Mouse (Mus musculus): Measurements from ENCODE around the gene Ddx11. TPM values are rescaled to one million over a fixed set of nuclear protein-coding genes. Genes with fewer than 3 reads are reported as not detected.

Gene Ddx11
- total RNA-seq (2021) = 1 to 10 TPM; 1.2 to 1.5 TPM
- long read RNA-seq, experiment 1 = 0 reads
- long read RNA-seq, experiment 2 = 0 reads

GRCm38 (mm10) chr17:66123066-66123815 is at the start of gene Ddx11:
TSS of gene Ddx11 (plus strand) at chr17:66123520.
- peak; percentile 93 to 98 for DNase-seq

DNA sequence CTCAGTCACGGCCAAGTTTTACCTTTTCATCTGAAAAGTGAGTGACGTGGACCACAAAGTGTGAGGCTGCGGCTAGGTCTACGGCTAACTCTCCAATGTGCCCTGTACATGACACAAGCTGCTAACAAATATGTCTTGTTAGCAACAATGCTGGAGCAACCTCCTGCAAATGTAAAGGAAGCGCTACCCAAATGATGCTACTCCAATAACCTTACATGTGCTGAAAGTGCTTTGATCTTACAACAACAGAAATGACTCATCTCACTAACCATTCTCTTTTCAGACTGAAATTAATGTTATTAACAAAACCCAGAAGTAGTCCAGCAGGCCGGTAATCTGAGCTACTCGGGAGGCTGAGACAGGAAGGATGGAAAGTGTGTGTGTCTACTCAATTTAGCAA is 49.3 kb upstream of the Ddx11 start:
- no peak for DNase-seq

GRCm38 (mm10) chr17:66075827-66076173 is 47.5 kb upstream of the Ddx11 start:
- peak in 1 of 2 experiments; percentile 23 for DNase-seq

GRCm38 (mm10) chr17:66076174-66076927 is 47.0 kb upstream of the Ddx11 start:
- peak; percentile 45 to 57 for DNase-seq

DNA sequence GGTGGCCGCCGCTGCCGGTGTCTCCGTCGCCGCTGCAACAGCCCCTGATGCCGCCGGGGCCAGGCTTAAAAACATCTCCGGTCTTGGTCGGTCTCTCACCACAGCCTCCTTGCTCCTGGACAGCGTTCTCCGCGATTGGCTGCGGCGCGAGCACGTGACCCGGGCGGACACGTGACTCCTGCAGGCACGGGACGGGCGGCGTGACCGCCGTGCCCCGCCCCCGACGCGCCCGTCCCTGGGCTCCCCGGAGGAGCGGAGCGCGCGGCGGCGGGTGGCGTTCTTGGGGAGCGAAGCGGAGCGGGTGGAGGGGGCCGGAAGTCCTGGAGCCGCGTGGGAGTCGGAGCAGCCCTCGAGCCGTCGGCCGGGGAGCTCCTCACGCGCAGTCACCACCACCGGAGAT is 46.4 kb upstream of the Ddx11 start, which contains the start of gene Ankrd12:
Gene Ankrd12 (minus strand): TSS at position 156 of the 400 bp plus-strand sequence.
- peak; percentile 97 to 98 for DNase-seq

GRCm38 (mm10) chr17:66077437-66077850 is 45.9 kb upstream of the Ddx11 start:
- no peak for DNase-seq

GRCm38 (mm10) chr17:66084486-66084885 is 38.8 kb upstream of the Ddx11 start:
- DNase-seq = no peak

DNA sequence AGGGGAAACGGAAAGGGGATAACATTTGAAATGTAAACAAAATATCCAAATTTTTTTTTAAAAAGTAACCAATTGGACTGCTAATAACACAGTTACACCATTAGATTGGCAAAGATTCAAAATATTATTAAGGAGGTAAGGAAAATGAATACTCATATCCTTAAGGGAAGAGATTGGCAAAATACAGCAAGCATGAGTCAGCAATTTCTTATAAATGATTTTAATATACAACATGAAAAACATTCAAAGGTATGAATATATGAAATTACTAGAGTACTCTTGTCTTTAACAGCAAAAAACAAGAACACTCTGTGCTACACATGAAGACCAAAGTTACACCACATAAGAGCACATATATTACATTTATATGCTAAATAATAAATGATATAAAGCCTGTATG is 38.3 kb upstream of the Ddx11 start:
- no peak for DNase-seq

DNA sequence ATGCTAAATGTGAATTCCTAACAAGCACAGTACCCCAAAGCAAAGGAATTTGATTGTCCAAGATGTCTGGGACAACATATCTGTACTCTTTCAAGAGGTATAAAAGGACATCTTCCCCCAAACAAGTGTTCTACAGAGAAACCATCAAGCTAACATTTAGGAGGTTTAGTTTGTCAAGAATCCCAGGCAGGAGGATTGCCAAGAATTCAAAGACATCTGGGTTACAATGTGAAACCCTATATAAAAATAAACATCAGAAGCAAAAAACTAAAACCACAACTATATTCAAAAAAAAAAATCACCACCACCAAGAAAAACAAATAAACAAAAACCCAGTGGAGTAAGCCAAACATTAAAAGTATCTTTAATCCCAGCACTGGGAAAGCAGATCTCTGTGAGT is 33.1 kb upstream of the Ddx11 start:
- DNase-seq = no peak

DNA sequence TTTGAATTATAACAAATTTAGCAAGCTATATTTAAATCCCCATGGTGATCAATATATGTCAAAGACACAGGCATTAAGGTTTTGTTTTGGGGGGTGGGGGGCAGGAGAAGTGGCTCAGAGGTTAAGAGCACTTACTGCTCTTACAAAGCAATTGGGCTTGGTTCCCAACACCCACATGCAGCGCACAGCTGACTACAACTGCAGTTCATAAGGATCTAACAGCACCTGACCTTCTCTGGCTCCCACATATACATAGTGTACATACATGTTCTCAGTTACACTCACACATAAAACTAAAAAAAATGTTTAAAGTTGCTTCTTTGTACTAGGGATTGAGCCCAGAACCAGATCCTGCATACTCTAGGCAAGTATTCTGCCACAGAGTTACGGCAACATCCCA is 31.9 kb upstream of the Ddx11 start:
- DNase-seq = no peak

- DNase-seq = no peak
These were observed 31.3 kb upstream of the Ddx11 start for GRCm38 (mm10) chr17:66092065-66092464.

GRCm38 (mm10) chr17:66092664-66093063 is 30.7 kb upstream of the Ddx11 start:
- no peak for DNase-seq

DNA sequence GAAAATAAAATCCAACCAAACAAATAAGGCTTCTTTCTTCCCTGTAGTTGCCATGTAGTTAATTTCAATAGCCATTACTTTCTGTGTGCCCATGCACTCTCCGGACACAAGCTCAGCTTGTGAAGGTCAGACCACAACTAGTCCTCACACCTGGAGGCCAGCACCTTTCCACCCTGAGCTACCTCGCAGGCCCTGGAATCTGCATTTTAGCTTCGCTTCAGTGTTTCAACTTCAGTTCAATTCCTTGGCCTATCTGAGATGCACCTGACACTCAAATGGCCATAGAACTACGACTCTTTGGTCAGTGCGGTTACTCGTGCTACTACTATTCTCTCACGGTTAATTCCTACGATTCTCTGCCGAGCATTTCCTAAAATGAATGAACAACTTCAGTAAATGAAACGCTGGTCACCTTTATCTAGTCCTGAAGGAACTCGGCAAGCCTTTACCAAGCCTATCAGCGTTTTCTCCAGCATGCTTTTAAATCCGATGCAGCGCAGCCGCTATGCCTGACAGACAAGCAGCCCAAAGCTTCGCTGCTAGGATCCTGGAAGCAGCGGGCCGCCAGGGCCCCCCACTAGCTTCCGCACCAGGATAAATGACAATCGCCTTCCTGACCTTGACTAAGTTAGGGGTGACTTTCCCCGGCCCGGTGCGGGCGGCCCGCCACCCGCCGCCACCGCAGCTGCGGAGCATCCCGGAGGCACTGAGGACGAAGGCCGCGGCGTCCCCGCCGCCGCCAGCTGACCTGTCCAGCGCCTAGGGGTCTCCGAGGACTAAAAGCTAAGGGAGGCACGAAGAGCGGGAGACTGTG is 22.5 kb upstream of the Ddx11 start:
- DNase-seq = peak in 1 of 2 experiments; percentile 34

DNA sequence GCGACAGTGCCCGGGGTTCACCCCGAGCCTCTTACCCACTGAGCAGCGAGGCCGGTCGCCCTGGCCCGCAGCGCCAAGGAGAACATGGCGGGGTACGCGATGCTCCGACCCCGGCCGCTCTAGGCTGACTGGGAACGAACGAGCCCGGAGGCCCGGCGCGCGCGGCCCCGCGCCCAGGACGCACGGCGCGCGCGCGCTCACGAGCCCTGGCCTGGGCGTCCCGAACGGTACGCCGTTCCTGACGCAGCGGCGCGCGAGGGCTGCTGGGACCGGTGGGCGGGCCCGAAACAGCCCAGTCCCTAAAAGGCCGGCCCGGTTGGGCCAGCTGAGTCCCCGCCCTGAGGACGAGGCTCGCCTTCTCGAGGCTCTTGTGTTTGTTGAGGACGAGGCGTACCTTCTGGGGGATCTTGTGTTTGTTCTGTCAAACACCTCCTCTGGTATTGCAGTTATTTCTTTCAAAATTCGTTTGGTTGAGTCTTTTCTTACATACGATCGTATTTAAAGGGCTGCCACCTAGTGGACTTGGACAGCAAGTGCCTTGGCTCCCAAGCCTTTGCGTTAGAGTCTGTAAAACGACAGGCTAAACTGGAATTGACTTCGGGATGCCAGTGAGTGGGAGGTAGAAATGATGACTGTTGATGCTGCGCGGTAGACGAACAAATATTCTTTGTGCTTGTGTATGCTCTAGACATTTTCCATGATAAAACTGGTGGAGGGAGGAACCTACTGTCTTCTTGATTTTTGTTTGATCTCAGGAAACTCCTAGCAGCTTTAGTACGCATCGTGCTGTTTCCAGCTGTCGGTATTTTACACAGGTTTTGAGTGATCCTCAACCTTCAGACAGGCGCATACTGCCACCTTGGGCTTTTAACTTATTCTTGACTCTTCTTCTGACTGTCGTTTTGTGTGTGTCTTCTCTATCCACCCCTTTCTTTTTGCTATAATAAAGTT is 21.7 kb upstream of the Ddx11 start, which contains the start of gene Ndufv2:
Gene Ndufv2 (minus strand): TSS at position 180 of the 951 bp plus-strand sequence.
- peak; percentile 93 to 95 for DNase-seq

DNA sequence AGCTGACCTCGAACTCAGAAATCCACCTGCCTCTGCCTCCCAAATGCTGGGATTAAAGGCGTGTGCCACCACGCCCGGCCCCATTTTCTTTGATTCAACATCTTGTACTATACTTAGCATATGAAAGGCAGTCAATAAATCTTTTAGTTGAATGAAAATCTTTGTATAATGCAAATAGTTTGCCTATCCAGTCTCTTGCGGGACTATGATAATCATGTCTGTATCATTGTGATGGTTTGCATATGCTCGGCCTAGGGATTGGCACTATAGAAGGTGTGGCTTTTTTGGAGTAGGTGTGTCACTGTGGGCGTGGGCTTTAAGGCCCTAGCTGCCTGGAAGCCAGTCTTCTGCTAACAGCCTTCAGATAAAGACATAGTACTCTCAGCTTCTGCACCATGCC is 19.2 kb upstream of the Ddx11 start:
- DNase-seq = no peak

- DNase-seq = peak; percentile 64 to 83
These were observed 16.6 kb upstream of the Ddx11 start for GRCm38 (mm10) chr17:66106601-66107267.

DNA sequence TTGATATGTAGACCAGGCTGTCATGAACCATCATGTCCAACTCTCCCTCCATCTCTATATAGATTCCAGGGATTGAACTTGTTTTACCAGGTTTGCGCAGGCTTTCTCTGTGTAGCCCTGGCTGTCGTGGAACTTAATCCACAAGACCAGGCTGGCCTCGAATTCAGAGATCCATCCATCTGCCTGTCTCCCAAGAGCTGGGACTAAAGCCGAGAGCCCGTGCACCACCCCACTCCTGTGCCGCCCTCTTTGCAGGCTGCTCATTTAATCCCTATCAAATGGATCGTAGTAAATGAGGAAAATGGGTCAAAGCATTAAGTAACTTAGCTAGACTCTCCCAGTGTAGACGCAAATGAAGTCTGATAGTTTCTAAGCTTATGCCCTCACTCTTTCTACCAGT is 15.9 kb upstream of the Ddx11 start:
- DNase-seq = no peak

- no peak for DNase-seq
These were observed 15.1 kb upstream of the Ddx11 start for GRCm38 (mm10) chr17:66108198-66108597.

DNA sequence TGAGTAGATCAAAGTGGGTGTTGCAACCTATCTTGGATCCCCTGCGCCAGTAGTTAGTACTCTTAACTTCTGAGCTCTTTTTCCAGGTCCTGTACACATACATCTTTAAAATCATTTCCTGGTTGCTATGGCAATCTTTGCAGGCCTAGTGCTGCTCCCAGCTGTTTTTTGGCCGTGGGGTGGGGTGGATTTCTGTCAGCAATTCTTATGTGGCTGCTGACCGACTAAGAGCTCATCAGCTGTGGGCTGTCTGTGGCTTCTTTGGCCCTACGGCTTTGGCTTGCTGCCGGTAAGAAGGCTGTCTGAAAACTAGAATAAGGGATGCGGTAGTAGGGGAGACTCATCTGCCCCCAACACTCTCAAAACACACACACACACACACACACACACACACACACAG is 12.6 kb upstream of the Ddx11 start:
- peak; percentile 30 to 34 for DNase-seq

DNA sequence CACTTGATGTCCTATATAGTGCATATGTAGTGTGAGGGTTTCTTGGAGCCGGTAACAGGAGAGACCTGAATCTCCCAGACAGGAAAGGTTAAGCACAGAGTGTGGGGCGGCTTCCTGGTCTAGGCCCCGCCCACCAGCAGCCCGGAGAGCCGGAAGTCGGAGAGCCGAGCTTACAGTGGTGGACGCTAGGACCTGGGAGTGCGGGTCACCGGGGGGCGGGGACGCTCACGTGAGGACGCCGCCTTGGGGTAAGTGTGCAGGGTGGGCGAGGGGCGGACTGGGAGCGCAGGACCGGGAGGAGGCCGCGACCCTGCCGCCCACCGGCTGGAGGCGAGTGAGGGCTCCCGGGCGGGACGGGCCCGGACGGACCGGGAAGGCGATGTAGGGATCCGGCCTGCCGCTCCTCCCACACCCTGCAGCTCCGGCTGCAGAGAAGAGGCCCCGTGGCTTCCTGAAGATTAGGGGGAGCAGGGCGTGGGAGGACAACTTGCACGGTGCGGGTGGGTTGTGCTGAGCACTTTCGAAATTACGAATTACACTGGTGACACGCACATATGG is 11.8 kb upstream of the Ddx11 start, which contains the start of gene Washc1:
Gene Washc1 (plus strand): TSS at position 144 of the 558 bp plus-strand sequence.
- DNase-seq = peak; percentile 92 to 93
